Mouse (Mus musculus) liver, adult 2 months (tissue): ENCODE results near the gene Cc2d1a.

Experiments used
- CTCF ChIP-seq: fragments of 200-500 bp; IDR thresholded peaks from 2 replicates; pipeline ENCODE4 v1.5.1; 2011; ENCODE audit warnings: low read depth, low read length, control low read depth
- POLR2A ChIP-seq: fragments of 200-500 bp; IDR thresholded peaks from 2 replicates; pipeline ENCODE4 v1.6.1; 2011; ENCODE audit warnings: low read length, control low read depth; ENCODE audit not compliant: insufficient read depth; ENCODE audit errors: extremely low read depth

- TF ChIP-seq CTCF (peak; percentile 97), POLR2A (no peak)
Observed at GRCm38 (mm10) chr8:84186547-84186946, 38.8 kb upstream of the Cc2d1a start.
